ENCODE assay signal across 15 mouse cellular contexts in genomic region chr9:46257546-46257945, GRCm38 (mm10). TPM values are rescaled to one million over a fixed set of nuclear protein-coding genes. Genes with fewer than 3 reads are reported as not detected.
DNase-seq lines count a peak whose midpoint lies in the region; ATAC-seq and TF ChIP-seq lines count a peak whose summit lies in the region.
"Had no signal": no experiment of that assay in that cellular context is flagged by ENCODE, and none has a peak within 500 bp of the region (broad histone marks: within the 10 kb centered on the region; RNA-seq: fewer than 3 reads in every experiment).

No protein-coding gene starts in this region.

- no peak for TF ChIP-seq CTCF in stomach, postnatal 0 days (IDR thresholded peaks at IDR 0.05; ENCODE audit: low read depth)

- no peak overlapping the region for H3K4me3 ChIP-seq in liver, embryonic 15.5 days (replicated peaks)
- H3K4me3 ChIP-seq in stomach, postnatal 0 days (ENCODE audit: low read depth, low read length): no peak overlapping the region
- H3K4me3 ChIP-seq: erythroblast, embryonic 14.5 days had no signal

- 0 out of 2 replicates have a peak overlapping the region, but pooled peaks have one; percentile 6 for H3K27ac ChIP-seq in liver, embryonic 15.5 days (replicated peaks)
- no peak overlapping the region for H3K27ac ChIP-seq in stomach, postnatal 0 days (replicated peaks)

- no peak overlapping the region for H3K4me2 ChIP-seq in liver, embryonic 15.5 days
- no peak overlapping the region for H3K4me2 ChIP-seq in stomach, postnatal 0 days (replicated peaks; ENCODE audit: low read depth)

- no peaks in the 10 kb centered on the region for H3K36me3 ChIP-seq in liver, embryonic 15.5 days (replicated peaks)
- no peaks in the 10 kb centered on the region for H3K36me3 ChIP-seq in stomach, postnatal 0 days (ENCODE audit: control insufficient read depth, insufficient read depth, low read length)

- peak; percentile 40; the same call in 1 of the 2 replicates for ATAC-seq in liver, embryonic 15.5 days (ENCODE audit: insufficient read depth)
- ATAC-seq in stomach, postnatal 0 days (ENCODE audit: low FRiP score, low TSS enrichment): no peak

- no peak for TF ChIP-seq EP300 in stomach, postnatal 0 days (optimal IDR thresholded peaks at IDR 0.05)

- WGBS in liver, embryonic 15.5 days (ENCODE audit: insufficient replicate concordance): 64% methylated on average over 3 of the region's 3 CpGs
- WGBS in stomach, postnatal 0 days: 91% methylated on average over 3 of the region's 3 CpGs

- H3K4me1 ChIP-seq in liver, embryonic 15.5 days (replicated peaks): 0 out of 2 replicates have a peak, but pooled peaks cover 8% of the 10 kb centered on the region
- no peaks in the 10 kb centered on the region for H3K4me1 ChIP-seq in stomach, postnatal 0 days (replicated peaks; ENCODE audit: control insufficient read depth, insufficient read depth)

- no peak overlapping the region for H3K9ac ChIP-seq in liver, embryonic 15.5 days
- H3K9ac ChIP-seq in stomach, postnatal 0 days (ENCODE audit: low read length): no peak overlapping the region

- H3K9me3 ChIP-seq in liver, embryonic 15.5 days (replicated peaks): no peaks in the 10 kb centered on the region
- no peaks in the 10 kb centered on the region for H3K9me3 ChIP-seq in stomach, postnatal 0 days (ENCODE audit: control insufficient read depth, low read length)

- DNase-seq in embryo, embryonic 10 days (ENCODE audit: low spot score): peak; percentile 18
- no peak for DNase-seq in embryo, embryonic 10.5 days (ENCODE audit: low spot score)
- peak; percentile 88 for DNase-seq in 416B (ENCODE audit: low read depth)
- peak; percentile 40 for DNase-seq in heart, adult 8-10 months (ENCODE audit: low spot score)
- no peak for DNase-seq in right cerebral cortex, adult 2 months (ENCODE audit: low spot score in 2 of 2)
- DNase-seq in stomach, postnatal 0 days (ENCODE audit: low spot score): no peak
- DNase-seq in left cerebral cortex, adult 9 months (ENCODE audit: low spot score in 2 of 2): no peak
- DNase-seq: cerebellum, adult 9-10 months; gastrocnemius, postnatal 10 days; retina, postnatal 1 day had no signal

- H3K27me3 ChIP-seq in liver, embryonic 15.5 days: no peaks in the 10 kb centered on the region
- H3K27me3 ChIP-seq in stomach, postnatal 0 days (ENCODE audit: control insufficient read depth, insufficient read depth, low read length): no peaks in the 10 kb centered on the region

RNA-seq across cellular contexts. Expression of gene Apoa5, which starts 10.9 kb away (rescaled TPM):
- total RNA-seq in heart, adult 8-10 months (2022): not detected
- 0.69 and 1.3 TPM in 2 replicates for polyA plus RNA-seq in liver, embryonic 15.5 days (2015; fragmentation: Nextera tagmentation; extraction: Ambion mirVana)
- 0.47 and 1.0 TPM in 2 replicates for polyA plus RNA-seq in stomach, postnatal 0 days (2015; fragmentation: Nextera tagmentation; extraction: Ambion mirVana)
- total RNA-seq: gastrocnemius, postnatal 10 days; midbrain, postnatal 0 days had no signal
- polyA plus RNA-seq: erythroblast, embryonic 14.5 days; kidney, embryonic 14.5 days; midbrain, postnatal 0 days had no signal

RNA-seq across cellular contexts. Expression of gene Zpr1, which starts 15.3 kb away (rescaled TPM):
- total RNA-seq in heart, adult 8-10 months (2022): 10 to 100 TPM; 18.3 to 25.1 (median 20.9) TPM
- 23.4 and 27.4 TPM in 2 replicates for polyA plus RNA-seq in liver, embryonic 15.5 days (2015; fragmentation: Nextera tagmentation; extraction: Ambion mirVana)
- 30.8 and 32.6 TPM in 2 replicates for polyA plus RNA-seq in stomach, postnatal 0 days (2015; fragmentation: Nextera tagmentation; extraction: Ambion mirVana)

RNA-seq across cellular contexts. Expression of gene Apoa4, which starts 17.1 kb away (rescaled TPM):
- total RNA-seq in heart, adult 8-10 months (2022): not detected
- 0.33 TPM in 2 replicates for polyA plus RNA-seq in liver, embryonic 15.5 days (2015; fragmentation: Nextera tagmentation; extraction: Ambion mirVana)
- 13.7 and 20.3 TPM in 2 replicates for polyA plus RNA-seq in stomach, postnatal 0 days (2015; fragmentation: Nextera tagmentation; extraction: Ambion mirVana)
- total RNA-seq: gastrocnemius, postnatal 10 days; midbrain, postnatal 0 days had no signal
- polyA plus RNA-seq: erythroblast, embryonic 14.5 days; kidney, embryonic 14.5 days; limb, embryonic 11.5 days; midbrain, postnatal 0 days had no signal

RNA-seq across cellular contexts. Expression of gene Apoc3, which starts 22.1 kb away (rescaled TPM):
- total RNA-seq in heart, adult 8-10 months (2022): not detected
- polyA plus RNA-seq in liver, embryonic 15.5 days (2015; fragmentation: Nextera tagmentation; extraction: Ambion mirVana): 6.6 and 6.8 TPM in 2 replicates
- polyA plus RNA-seq in stomach, postnatal 0 days (2015; fragmentation: Nextera tagmentation; extraction: Ambion mirVana): 0.58 and 1.2 TPM in 2 replicates
- total RNA-seq: gastrocnemius, postnatal 10 days; midbrain, postnatal 0 days had no signal
- polyA plus RNA-seq: erythroblast, embryonic 14.5 days; kidney, embryonic 14.5 days; limb, embryonic 11.5 days; midbrain, postnatal 0 days had no signal

RNA-seq across cellular contexts. Expression of gene Bud13, which starts 25.3 kb away (rescaled TPM):
- 1 to 10 TPM; 6.6 to 9.0 (median 8.6) TPM for total RNA-seq in heart, adult 8-10 months (2022)
- polyA plus RNA-seq in liver, embryonic 15.5 days (2015; fragmentation: Nextera tagmentation; extraction: Ambion mirVana): 6.6 and 6.8 TPM in 2 replicates
- polyA plus RNA-seq in stomach, postnatal 0 days (2015; fragmentation: Nextera tagmentation; extraction: Ambion mirVana): 7.6 and 8.8 TPM in 2 replicates

Comparison
In these comparisons a context has a peak if more than half of its experiments do, and no peak if none do; other contexts are left out.
1. DNase-seq: peak in embryo, embryonic 10 days (single experiment), 416B (single experiment) and heart, adult 8-10 months (single experiment); none in embryo, embryonic 10.5 days (single experiment), right cerebral cortex, adult 2 months (0 of 2), stomach, postnatal 0 days (single experiment) and left cerebral cortex, adult 9 months (0 of 2).
2. RNA of gene Apoa4, which starts 17.1 kb away (polyA plus RNA-seq): 13.7 to 20.3 TPM in stomach, postnatal 0 days; 0.33 TPM in liver, embryonic 15.5 days; every median in the first group is over 10 times any median in the second.